Mouse (Mus musculus): ENCODE measurements at regions not wholly inside any gene's neighbourhood (a gene's known extent, or its start where the extent isn't known, plus 50 kb on each side); places are given as distances from the start of the nearest gene placed in this dataset.

- no peak overlapping the region for H3K4me2 ChIP-seq
- H3K4me3 ChIP-seq (replicated peaks) = no peak overlapping the region
- no peaks in the 10 kb centered on the region for H3K27me3 ChIP-seq
- ATAC-seq (ENCODE audit: low FRiP score) = no peak
- no peaks in the 10 kb centered on the region for H3K4me1 ChIP-seq
- 69% methylated on average over 3 of the region's 3 CpGs for WGBS
- no peak overlapping the region for H3K9ac ChIP-seq
- H3K27ac ChIP-seq = no peak overlapping the region
- H3K9me3 ChIP-seq = no peaks in the 10 kb centered on the region
- no peaks in the 10 kb centered on the region for H3K36me3 ChIP-seq (replicated peaks)
Observed at GRCm38 (mm10) chr4:9935949-9936348, 938.3 kb upstream of the 2610301B20Rik start.

GRCm38 (mm10) chr4:9951441-9951840 lies 922.9 kb upstream of the 2610301B20Rik start:
- 84% methylated on average over 4 of the region's 4 CpGs for WGBS
- Histone ChIP-seq H3K4me1 (no peaks in the 10 kb centered on the region), H3K27me3 (no peaks in the 10 kb centered on the region), H3K4me3 (replicated peaks) (no peak overlapping the region), H3K9ac (no peak overlapping the region), H3K9me3 (no peaks in the 10 kb centered on the region), H3K36me3 (replicated peaks) (no peaks in the 10 kb centered on the region), H3K4me2 (no peak overlapping the region), H3K27ac (no peak overlapping the region)
- no peak for ATAC-seq (ENCODE audit: low FRiP score)

DNA sequence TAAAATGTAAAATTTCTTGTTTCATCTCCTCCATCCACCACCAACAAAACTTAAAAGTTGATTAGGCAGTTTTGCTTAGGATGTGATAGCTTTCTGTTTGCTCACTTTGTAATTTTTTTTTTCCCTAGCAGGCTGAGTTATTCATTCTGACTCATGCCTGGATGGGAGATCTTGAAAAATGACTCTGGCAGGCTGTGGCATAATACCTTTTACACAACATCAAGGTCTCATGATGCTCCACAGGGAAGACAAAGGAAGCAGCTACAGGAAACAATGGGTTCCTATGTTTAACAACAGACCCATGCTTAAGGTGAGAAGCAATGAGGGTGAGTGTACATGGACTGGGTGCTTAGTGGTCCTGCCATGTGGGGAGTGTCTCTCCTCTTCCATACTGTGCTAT lies 899.7 kb upstream of the 2610301B20Rik start:
- no peak overlapping the region for H3K4me2 ChIP-seq
- no peak overlapping the region for H3K4me3 ChIP-seq (replicated peaks)
- no peak overlapping the region for H3K9ac ChIP-seq
- no peak overlapping the region for H3K27ac ChIP-seq
- no peaks in the 10 kb centered on the region for H3K9me3 ChIP-seq
- H3K27me3 ChIP-seq = no peaks in the 10 kb centered on the region
- H3K4me1 ChIP-seq = no peaks in the 10 kb centered on the region
- H3K36me3 ChIP-seq (replicated peaks) = no peaks in the 10 kb centered on the region
- ATAC-seq (ENCODE audit: low FRiP score) = no peak

GRCm38 (mm10) chr4:9981354-9982040 lies 892.8 kb upstream of the 2610301B20Rik start:
- ATAC-seq (ENCODE audit: low FRiP score) = no peak
- WGBS = 76% methylated on average over 3 of the region's 3 CpGs
- no peaks in the 10 kb centered on the region for H3K9me3 ChIP-seq

GRCm38 (mm10) chr4:9982786-9983525 lies 891.3 kb upstream of the 2610301B20Rik start:
- no peak overlapping the region for H3K9ac ChIP-seq
- no peak overlapping the region for H3K4me2 ChIP-seq
- H3K36me3 ChIP-seq (replicated peaks) = no peaks in the 10 kb centered on the region
- H3K4me1 ChIP-seq = no peaks in the 10 kb centered on the region
- no peak overlapping the region for H3K27ac ChIP-seq
- no peak for ATAC-seq (ENCODE audit: low FRiP score)
- WGBS = 87% methylated on average over 7 of the region's 7 CpGs
- H3K27me3 ChIP-seq = no peaks in the 10 kb centered on the region
- H3K9me3 ChIP-seq = no peaks in the 10 kb centered on the region
- no peak overlapping the region for H3K4me3 ChIP-seq (replicated peaks)

More at GRCm38 (mm10) chr4:9981354-9982040, 892.8 kb upstream of the 2610301B20Rik start:
- Histone ChIP-seq H3K9ac (no peak overlapping the region), H3K27me3 (no peaks in the 10 kb centered on the region), H3K4me1 (no peaks in the 10 kb centered on the region), H3K27ac (no peak overlapping the region), H3K36me3 (replicated peaks) (no peaks in the 10 kb centered on the region), H3K4me3 (replicated peaks) (no peak overlapping the region), H3K4me2 (no peak overlapping the region)

- Histone ChIP-seq H3K36me3 (replicated peaks) (no peaks in the 10 kb centered on the region), H3K27ac (no peak overlapping the region), H3K9me3 (no peaks in the 10 kb centered on the region), H3K27me3 (no peaks in the 10 kb centered on the region), H3K4me3 (replicated peaks) (no peak overlapping the region), H3K9ac (no peak overlapping the region), H3K4me1 (no peaks in the 10 kb centered on the region), H3K4me2 (no peak overlapping the region)
- ATAC-seq (ENCODE audit: low FRiP score) = no peak
- 42% methylated on average over 1 of the region's 1 CpGs for WGBS
Observed at GRCm38 (mm10) chr4:9993871-9994270, 880.4 kb upstream of the 2610301B20Rik start.

DNA sequence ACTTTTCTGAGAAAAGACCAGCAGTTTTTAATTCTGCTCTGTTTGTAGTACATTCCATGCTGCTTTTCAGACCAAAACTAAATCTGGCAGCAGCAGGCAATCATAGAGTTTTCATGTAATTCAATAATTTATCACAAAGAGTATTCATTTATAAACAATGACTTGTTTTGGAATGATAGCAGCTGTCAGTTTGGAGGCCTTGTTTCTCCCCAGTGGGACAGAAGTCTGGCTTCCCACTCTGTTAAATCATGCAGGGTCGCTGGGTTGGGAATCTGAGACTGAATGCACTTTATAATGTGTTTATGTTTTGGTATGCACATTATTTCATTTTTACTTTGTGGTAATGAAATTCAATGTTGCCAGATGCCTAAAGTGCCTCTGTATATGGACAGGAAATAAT lies 879.8 kb upstream of the 2610301B20Rik start:
- Histone ChIP-seq H3K27ac (no peak overlapping the region), H3K9me3 (no peaks in the 10 kb centered on the region), H3K4me2 (no peak overlapping the region), H3K36me3 (replicated peaks) (no peaks in the 10 kb centered on the region), H3K4me3 (replicated peaks) (no peak overlapping the region), H3K27me3 (no peaks in the 10 kb centered on the region), H3K4me1 (no peaks in the 10 kb centered on the region), H3K9ac (no peak overlapping the region)
- WGBS = 69% methylated on average over 1 of the region's 1 CpGs
- ATAC-seq (ENCODE audit: low FRiP score) = no peak

GRCm38 (mm10) chr4:10030316-10030715 lies 844.0 kb upstream of the 2610301B20Rik start:
- no peaks in the 10 kb centered on the region for H3K9me3 ChIP-seq
- H3K4me2 ChIP-seq = no peak overlapping the region
- ATAC-seq (ENCODE audit: low FRiP score) = no peak
- H3K27ac ChIP-seq = no peak overlapping the region
- no peaks in the 10 kb centered on the region for H3K4me1 ChIP-seq
- no peaks in the 10 kb centered on the region for H3K27me3 ChIP-seq
- no peak overlapping the region for H3K4me3 ChIP-seq (replicated peaks)
- no peak overlapping the region for H3K9ac ChIP-seq
- no peaks in the 10 kb centered on the region for H3K36me3 ChIP-seq (replicated peaks)

DNA sequence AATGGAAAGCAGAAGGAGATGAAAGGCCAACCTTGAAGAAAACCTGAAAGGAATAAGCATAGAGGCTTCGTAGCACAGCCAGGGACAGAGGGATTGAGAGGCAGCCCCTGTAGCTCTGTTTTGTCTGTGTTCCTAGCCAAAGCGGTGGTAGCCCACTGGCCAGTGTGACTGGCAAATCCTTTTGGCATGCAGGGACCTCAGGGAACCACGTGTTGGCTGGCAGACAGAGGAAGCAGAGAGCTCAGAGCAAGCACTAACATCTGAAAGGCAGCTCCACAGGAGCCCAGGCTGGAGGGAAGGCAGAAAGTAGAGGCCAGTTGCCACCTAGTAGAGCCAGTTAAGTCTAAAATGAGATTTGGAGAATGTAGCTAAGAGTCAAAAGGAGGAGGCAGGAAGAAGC lies 842.5 kb upstream of the 2610301B20Rik start:
- 17% methylated on average over 3 of the region's 3 CpGs for WGBS
- no peaks in the 10 kb centered on the region for H3K36me3 ChIP-seq (replicated peaks)
- no peak overlapping the region for H3K4me3 ChIP-seq (replicated peaks)
- no peak overlapping the region for H3K9ac ChIP-seq
- H3K4me2 ChIP-seq = no peak overlapping the region
- no peaks in the 10 kb centered on the region for H3K4me1 ChIP-seq
- H3K27ac ChIP-seq = no peak overlapping the region
- no peak for ATAC-seq (ENCODE audit: low FRiP score)
- H3K9me3 ChIP-seq = no peaks in the 10 kb centered on the region
- H3K27me3 ChIP-seq = no peaks in the 10 kb centered on the region

DNA sequence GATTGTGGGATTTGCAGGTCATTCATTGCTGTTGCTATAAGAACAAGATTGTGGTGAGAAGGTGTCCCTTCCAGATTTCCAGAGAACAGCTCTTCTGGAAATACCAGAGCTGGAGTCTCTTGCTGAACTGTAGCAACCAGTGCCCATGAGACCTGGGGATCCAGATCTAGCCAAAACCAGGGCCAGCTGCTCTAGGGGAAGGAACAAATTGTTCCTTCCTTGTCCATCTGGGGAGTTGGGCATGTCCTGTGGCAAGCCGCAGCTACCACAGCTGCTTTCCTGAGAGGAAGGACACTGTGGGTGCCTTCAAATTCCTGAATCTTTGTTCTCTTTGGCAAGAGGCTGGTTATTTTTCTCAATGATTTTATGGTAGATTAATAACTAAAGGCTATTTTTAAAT lies 839.0 kb upstream of the 2610301B20Rik start:
- H3K4me2 ChIP-seq = no peak overlapping the region
- H3K9ac ChIP-seq = no peak overlapping the region
- H3K4me3 ChIP-seq (replicated peaks) = no peak overlapping the region
- no peaks in the 10 kb centered on the region for H3K36me3 ChIP-seq (replicated peaks)
- no peak for ATAC-seq (ENCODE audit: low FRiP score)
- no peaks in the 10 kb centered on the region for H3K4me1 ChIP-seq
- H3K27ac ChIP-seq = no peak overlapping the region
- no peaks in the 10 kb centered on the region for H3K27me3 ChIP-seq
- 88% methylated on average over 1 of the region's 1 CpGs for WGBS
- no peaks in the 10 kb centered on the region for H3K9me3 ChIP-seq

DNA sequence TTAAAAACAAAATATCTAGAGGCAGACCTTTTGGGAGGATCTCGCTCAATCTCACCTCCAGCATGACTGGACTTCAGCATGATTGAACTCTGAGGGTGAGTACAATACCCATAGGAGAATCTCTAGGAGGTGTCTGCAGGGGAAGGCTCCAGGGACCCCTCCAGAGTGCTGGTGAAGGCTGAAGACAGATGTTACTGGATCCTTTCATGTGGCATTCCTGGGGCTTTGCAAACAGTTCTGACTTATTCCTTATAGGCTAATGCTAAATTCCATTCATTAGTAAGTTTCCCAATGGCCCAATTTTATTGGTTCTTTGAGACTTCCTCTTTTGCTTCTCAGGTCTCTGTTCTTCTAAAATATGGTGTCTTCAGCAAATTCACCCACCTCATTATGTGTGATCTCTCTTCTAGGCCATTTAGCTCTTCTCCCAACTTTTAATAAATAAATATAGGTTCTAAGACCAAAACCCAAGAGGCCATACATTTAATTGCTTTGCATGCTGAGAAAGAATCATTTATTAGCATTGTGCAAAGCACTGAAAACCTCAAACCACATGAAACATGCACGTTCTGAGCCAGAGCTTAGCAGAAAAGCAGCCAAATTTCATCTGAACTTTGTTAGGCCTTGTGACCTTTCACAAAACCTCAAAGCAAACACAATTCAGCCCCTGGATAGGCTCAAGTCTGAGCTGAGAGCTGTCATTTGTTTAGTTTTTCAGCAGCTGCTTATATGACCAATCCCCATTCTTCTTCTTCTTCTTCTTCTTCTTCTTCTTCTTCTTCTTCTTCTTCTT lies 832.8 kb upstream of the 2610301B20Rik start:
- ATAC-seq (ENCODE audit: low FRiP score) = no peak
- no peaks in the 10 kb centered on the region for H3K4me1 ChIP-seq
- H3K9ac ChIP-seq = no peak overlapping the region
- 82% methylated on average over 2 of the region's 2 CpGs for WGBS
- no peaks in the 10 kb centered on the region for H3K36me3 ChIP-seq (replicated peaks)
- H3K4me3 ChIP-seq (replicated peaks) = no peak overlapping the region
- H3K27me3 ChIP-seq = no peaks in the 10 kb centered on the region
- no peak overlapping the region for H3K27ac ChIP-seq
- H3K9me3 ChIP-seq = no peaks in the 10 kb centered on the region
- no peak overlapping the region for H3K4me2 ChIP-seq

GRCm38 (mm10) chr4:10048770-10049169 lies 825.5 kb upstream of the 2610301B20Rik start:
- H3K4me2 ChIP-seq = no peak overlapping the region
- no peaks in the 10 kb centered on the region for H3K27me3 ChIP-seq
- no peak overlapping the region for H3K4me3 ChIP-seq (replicated peaks)
- ATAC-seq (ENCODE audit: low FRiP score) = no peak
- H3K27ac ChIP-seq = no peak overlapping the region
- H3K36me3 ChIP-seq (replicated peaks) = no peaks in the 10 kb centered on the region
- no peaks in the 10 kb centered on the region for H3K9me3 ChIP-seq
- 89% methylated on average over 1 of the region's 1 CpGs for WGBS
- H3K4me1 ChIP-seq = no peaks in the 10 kb centered on the region
- H3K9ac ChIP-seq = no peak overlapping the region
